In genomic region chr13:112861825-112862306, GRCm38 (mm10) we compare ENCODE assay signal across 10 mouse cellular contexts.
DNase-seq lines count a peak whose midpoint lies in the region; ATAC-seq lines count a peak whose summit lies in the region.
"Had no signal": no experiment of that assay in that cellular context is flagged by ENCODE, and none has a peak within 500 bp of the region (broad histone marks: within the 10 kb centered on the region; RNA-seq: fewer than 3 reads in every experiment).

No protein-coding gene starts in this region.

- intact Hi-C loops in heart, postnatal 14 days (cut with DNase I) = loop anchor here (10.0 kb wide), 1 partner anchor 187 kb away; no protein-coding TSS in a partner anchor

- H3K4me2 ChIP-seq in kidney, embryonic 14.5 days (replicated peaks; ENCODE audit: low read depth, low read length) = no peak overlapping the region
- no peak overlapping the region for H3K4me2 ChIP-seq in hindbrain, embryonic 13.5 days
- H3K4me2 ChIP-seq: embryonic facial prominence, embryonic 12.5 days had no signal

- H3K4me3 ChIP-seq in kidney, embryonic 14.5 days (ENCODE audit: low read length) = no peak overlapping the region
- no peak overlapping the region for H3K4me3 ChIP-seq in hindbrain, embryonic 13.5 days
- H3K4me3 ChIP-seq: embryonic facial prominence, embryonic 12.5 days had no signal

- no peak for ATAC-seq in kidney, embryonic 14.5 days (ENCODE audit: low FRiP score, low TSS enrichment)
- ATAC-seq in megakaryocyte-erythroid progenitor cell, adult 5-6 weeks (replicated peaks; ENCODE audit: low FRiP score, low TSS enrichment, poor library complexity, severe bottlenecking) = 0 out of 2 replicates have a peak, but pooled peaks have one; percentile 26
- ATAC-seq in hindbrain, embryonic 13.5 days (ENCODE audit: low FRiP score) = no peak

- peak; percentile 54 for DNase-seq in kidney, adult 11 months
- peak; percentile 85 for DNase-seq in adrenal gland, postnatal 10 days
- DNase-seq in heart, postnatal 14 days = peak; percentile 72
- DNase-seq in embryo, embryonic 10.5 days (ENCODE audit: low spot score) = no peak
- no peak for DNase-seq in right cerebral cortex, postnatal 14 days

- no peaks in the 10 kb centered on the region for H3K9me3 ChIP-seq in kidney, embryonic 14.5 days (ENCODE audit: control insufficient read depth, low read length)
- no peaks in the 10 kb centered on the region for H3K9me3 ChIP-seq in hindbrain, embryonic 13.5 days
- H3K9me3 ChIP-seq: embryonic facial prominence, embryonic 12.5 days had no signal

- H3K27me3 ChIP-seq in kidney, embryonic 14.5 days (ENCODE audit: control insufficient read depth, insufficient read depth, low read length) = no peaks in the 10 kb centered on the region
- H3K27me3 ChIP-seq in hindbrain, embryonic 13.5 days = no peaks in the 10 kb centered on the region
- H3K27me3 ChIP-seq: embryonic facial prominence, embryonic 12.5 days had no signal

- WGBS in kidney, embryonic 14.5 days = 43% methylated on average over 5 of the region's 5 CpGs
- 41% methylated on average over 5 of the region's 5 CpGs for WGBS in hindbrain, embryonic 13.5 days

- peaks cover 33% of the 10 kb centered on the region for H3K36me3 ChIP-seq in kidney, embryonic 14.5 days (ENCODE audit: control insufficient read depth, insufficient read depth, low read length)
- H3K36me3 ChIP-seq in hindbrain, embryonic 13.5 days = peaks cover 54% of the 10 kb centered on the region

- no peak overlapping the region for H3K27ac ChIP-seq in kidney, embryonic 14.5 days (ENCODE audit: low read depth, low read length)
- H3K27ac ChIP-seq in hindbrain, embryonic 13.5 days = no peak overlapping the region
- H3K27ac ChIP-seq: embryonic facial prominence, embryonic 12.5 days; liver, embryonic 14.5 days had no signal

- no peaks in the 10 kb centered on the region for H3K4me1 ChIP-seq in kidney, embryonic 14.5 days (ENCODE audit: control insufficient read depth, insufficient read depth, low read length)
- H3K4me1 ChIP-seq in hindbrain, embryonic 13.5 days (replicated peaks) = 0 out of 2 replicates have a peak, but pooled peaks cover 4% of the 10 kb centered on the region
- H3K4me1 ChIP-seq: embryonic facial prominence, embryonic 12.5 days had no signal

- no peak overlapping the region for H3K9ac ChIP-seq in kidney, embryonic 14.5 days (ENCODE audit: low read depth, low read length)
- H3K9ac ChIP-seq in hindbrain, embryonic 13.5 days = no peak overlapping the region
- H3K9ac ChIP-seq: embryonic facial prominence, embryonic 12.5 days; liver, embryonic 14.5 days had no signal

Comparison
In these comparisons a context has a peak if more than half of its experiments do, and no peak if none do; other contexts are left out.
1. DNase-seq: peak in kidney, adult 11 months (single experiment), adrenal gland, postnatal 10 days (single experiment) and heart, postnatal 14 days (2 of 2); none in embryo, embryonic 10.5 days (single experiment) and right cerebral cortex, postnatal 14 days (single experiment).